Mouse (Mus musculus) kidney, embryonic 15.5 days (tissue): ENCODE data around the gene Ryr2. TPM values are rescaled to one million over a fixed set of nuclear protein-coding genes. Genes with fewer than 3 reads are reported as not detected.

Experiments
- ATAC-seq: fragments of 200-750 bp; cut with Nextera tagmentation; replicated peaks from 2 replicates; pipeline ENCODE4 v1.8.0; 2017; ENCODE audit warnings: moderate TSS enrichment; ENCODE audit not compliant: low FRiP score
- H3K27ac ChIP-seq: fragments of 300-500 bp; sonication (generic); 2 replicates; pipeline ENCODE4 v1.5.1; 2015; ENCODE audit warnings: mild to moderate bottlenecking, inconsistent platforms
- H3K27me3 ChIP-seq: fragments of 300-500 bp; sonication (generic); 2 replicates; pipeline ENCODE4 v1.6.1; 2015; ENCODE audit warnings: inconsistent platforms
- H3K36me3 ChIP-seq: fragments of 300-500 bp; sonication (generic); 2 replicates; pipeline ENCODE4 v1.6.1; 2015; ENCODE audit warnings: inconsistent platforms
- H3K4me1 ChIP-seq: fragments of 300-500 bp; sonication (generic); 2 replicates; pipeline ENCODE4 v1.6.1; 2015; ENCODE audit warnings: inconsistent platforms
- H3K4me2 ChIP-seq: fragments of 300-500 bp; sonication (generic); 2 replicates; pipeline ENCODE4 v1.6.1; 2015; ENCODE audit warnings: moderate library complexity, mild to moderate bottlenecking, inconsistent platforms
- H3K4me3 ChIP-seq: fragments of 300-500 bp; sonication (generic); replicated peaks from 2 replicates; pipeline ENCODE4 v1.5.1; 2015; ENCODE audit warnings: mild to moderate bottlenecking, inconsistent platforms
- H3K9ac ChIP-seq: fragments of 300-500 bp; sonication (generic); 2 replicates; pipeline ENCODE4 v1.6.1; 2015; ENCODE audit warnings: mild to moderate bottlenecking, inconsistent platforms
- H3K9me3 ChIP-seq: fragments of 300-500 bp; sonication (generic); replicated peaks from 2 replicates; pipeline ENCODE4 v1.6.1; 2016; ENCODE audit warnings: inconsistent platforms
- WGBS: fragments of 180-500 bp; shearing (Covaris S2); methylation state at CpG from one replicate; pipeline ENCODE4 v1.1.7; 2015; ENCODE audit warnings: mixed read lengths; 5-methylcytosine and 5-hydroxymethylcytosine counted together
- polyA plus RNA-seq: library from polyadenylated mRNA; unstranded; fragments of >200 nt; fragmentation: Nextera tagmentation; extraction: Ambion mirVana; gene quantifications from 2 replicates; pipeline ENCODE4 v1.2.1, GENCODE M21; 2015

Gene Ryr2
- polyA plus RNA-seq, 1 experiment from 2014 or later = 0.42 TPM

- H3K9me3 ChIP-seq = no peaks in the 10 kb centered on the region
Observed at GRCm38 (mm10) chr13:11926215-11926614, 180.5 kb downstream of the Ryr2 start.

GRCm38 (mm10) chr13:11924732-11925131 is 182.0 kb downstream of the Ryr2 start:
- Histone ChIP-seq H3K4me3 (no peak overlapping the region), H3K9me3 (no peaks in the 10 kb centered on the region), H3K27me3 (no peaks in the 10 kb centered on the region), H3K9ac (no peak overlapping the region), H3K4me1 (no peaks in the 10 kb centered on the region), H3K27ac (no peak overlapping the region), H3K4me2 (no peak overlapping the region), H3K36me3 (no peaks in the 10 kb centered on the region)
- ATAC-seq = no peak; the same call in 1 of the 2 replicates
- 80% methylated on average over 3 of the region's 3 CpGs for WGBS

More at GRCm38 (mm10) chr13:11926215-11926614, 180.5 kb downstream of the Ryr2 start:
- Histone ChIP-seq H3K9ac (no peak overlapping the region), H3K27ac (no peak overlapping the region), H3K36me3 (no peaks in the 10 kb centered on the region), H3K4me2 (no peak overlapping the region), H3K4me3 (no peak overlapping the region), H3K4me1 (no peaks in the 10 kb centered on the region), H3K27me3 (no peaks in the 10 kb centered on the region)
- ATAC-seq = no peak
- WGBS = 89% methylated on average over 2 of the region's 2 CpGs

DNA sequence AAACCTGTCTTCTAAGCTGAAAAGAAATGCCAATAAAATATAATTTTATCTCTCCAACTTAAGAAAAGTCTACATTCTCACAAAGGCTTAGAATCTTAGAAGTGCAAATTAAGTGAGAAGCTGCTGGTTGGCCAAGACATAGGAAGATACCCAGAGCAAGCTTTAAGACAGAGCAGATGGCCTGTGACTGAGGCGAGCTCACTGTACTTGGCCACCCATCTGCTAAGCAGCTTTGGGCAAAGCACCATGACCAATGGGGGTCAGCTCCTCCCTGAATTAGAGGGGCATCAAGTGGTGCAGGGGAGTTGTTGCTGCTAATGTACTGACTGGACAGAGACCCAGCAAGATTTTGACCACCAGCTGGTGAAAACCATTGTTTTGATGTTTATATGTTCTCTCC is 186.2 kb downstream of the Ryr2 start:
- Histone ChIP-seq H3K36me3 (no peaks in the 10 kb centered on the region), H3K27ac (no peak overlapping the region), H3K4me2 (no peak overlapping the region), H3K9me3 (no peaks in the 10 kb centered on the region), H3K9ac (no peak overlapping the region), H3K4me1 (no peaks in the 10 kb centered on the region), H3K27me3 (no peaks in the 10 kb centered on the region), H3K4me3 (no peak overlapping the region)
- peak; percentile 60; the same call in 1 of the 2 replicates for ATAC-seq
- 73% methylated on average over 1 of the region's 1 CpGs for WGBS

GRCm38 (mm10) chr13:11919448-11919847 is 187.3 kb downstream of the Ryr2 start:
- Histone ChIP-seq H3K4me2 (no peak overlapping the region), H3K4me1 (no peaks in the 10 kb centered on the region), H3K27me3 (no peaks in the 10 kb centered on the region), H3K27ac (no peak overlapping the region), H3K36me3 (no peaks in the 10 kb centered on the region), H3K4me3 (no peak overlapping the region), H3K9me3 (no peaks in the 10 kb centered on the region), H3K9ac (no peak overlapping the region)
- 89% methylated on average over 6 of the region's 6 CpGs for WGBS
- no peak for ATAC-seq

DNA sequence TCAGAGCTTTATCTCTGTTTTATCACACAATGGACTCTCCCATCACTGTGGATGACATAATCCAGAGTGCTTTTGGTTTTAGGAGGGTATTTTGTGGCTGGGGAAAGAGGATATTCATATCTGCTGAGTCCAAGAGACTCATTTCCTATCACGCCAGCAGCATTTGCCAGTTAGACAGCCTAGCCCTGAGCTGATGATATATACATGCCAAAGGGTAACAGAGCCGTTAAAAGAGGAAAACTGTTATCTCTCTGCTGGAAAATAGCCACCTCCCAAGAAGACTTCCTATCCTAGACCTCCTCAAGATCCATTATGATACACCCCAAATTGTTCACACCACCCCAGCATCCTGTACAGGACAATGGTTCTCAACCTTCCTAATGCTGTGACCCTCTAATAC is 191.1 kb downstream of the Ryr2 start:
- no peak overlapping the region for H3K27ac ChIP-seq
- no peaks in the 10 kb centered on the region for H3K9me3 ChIP-seq
- H3K36me3 ChIP-seq = no peaks in the 10 kb centered on the region
- no peak overlapping the region for H3K4me2 ChIP-seq
- no peaks in the 10 kb centered on the region for H3K4me1 ChIP-seq
- no peaks in the 10 kb centered on the region for H3K27me3 ChIP-seq
- 57% methylated on average over 2 of the region's 2 CpGs for WGBS
- H3K9ac ChIP-seq = no peak overlapping the region
- H3K4me3 ChIP-seq = no peak overlapping the region
- ATAC-seq = no peak

DNA sequence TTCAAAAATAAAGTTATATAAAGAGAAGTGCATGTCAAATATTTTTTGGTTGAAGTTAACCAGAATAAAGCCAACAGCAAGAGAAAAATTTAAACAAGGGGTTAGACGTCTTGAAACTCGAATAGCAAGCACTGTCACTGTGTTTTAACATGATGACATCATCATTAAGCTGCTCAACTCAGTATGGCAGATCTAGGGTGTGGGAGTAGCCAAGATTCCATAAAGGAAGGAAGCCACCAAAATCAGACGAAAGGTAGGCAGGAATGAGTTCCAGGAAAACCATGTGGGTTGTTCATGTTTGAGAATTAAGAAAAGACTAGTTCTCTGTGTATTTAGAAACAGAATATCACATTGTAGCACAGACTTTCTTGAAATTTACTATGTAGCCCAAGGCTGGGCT is 192.1 kb downstream of the Ryr2 start:
- WGBS = 78% methylated on average over 3 of the region's 3 CpGs
- no peaks in the 10 kb centered on the region for H3K9me3 ChIP-seq
- no peak overlapping the region for H3K27ac ChIP-seq
- H3K4me3 ChIP-seq = no peak overlapping the region
- H3K27me3 ChIP-seq = no peaks in the 10 kb centered on the region
- H3K4me2 ChIP-seq = no peak overlapping the region
- H3K4me1 ChIP-seq = no peaks in the 10 kb centered on the region
- no peak for ATAC-seq
- no peak overlapping the region for H3K9ac ChIP-seq
- no peaks in the 10 kb centered on the region for H3K36me3 ChIP-seq

DNA sequence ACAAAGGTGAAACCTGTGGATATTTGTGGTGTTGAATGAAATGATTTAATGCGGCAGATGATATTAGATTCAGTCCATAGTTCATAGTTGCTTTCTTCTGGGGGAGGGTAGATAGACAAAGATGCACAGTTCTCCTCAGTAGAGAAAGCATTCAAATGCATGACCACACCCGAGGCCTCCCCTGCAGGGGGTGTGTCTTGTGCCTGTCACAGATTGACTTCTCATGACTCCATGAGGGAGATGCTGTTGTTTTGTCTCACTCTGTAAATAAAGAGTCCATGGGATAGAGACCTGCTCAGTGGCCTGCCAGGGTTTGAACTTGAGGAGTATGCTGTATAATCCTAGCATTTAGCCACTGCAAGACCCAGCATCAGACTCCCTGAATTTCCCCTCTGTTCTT is 194.5 kb downstream of the Ryr2 start:
- Histone ChIP-seq H3K4me1 (no peaks in the 10 kb centered on the region), H3K9me3 (no peaks in the 10 kb centered on the region), H3K9ac (no peak overlapping the region), H3K27me3 (no peaks in the 10 kb centered on the region), H3K4me3 (no peak overlapping the region), H3K36me3 (no peaks in the 10 kb centered on the region), H3K27ac (no peak overlapping the region), H3K4me2 (no peak overlapping the region)
- ATAC-seq = no peak
- 89% methylated on average over 2 of the region's 2 CpGs for WGBS

DNA sequence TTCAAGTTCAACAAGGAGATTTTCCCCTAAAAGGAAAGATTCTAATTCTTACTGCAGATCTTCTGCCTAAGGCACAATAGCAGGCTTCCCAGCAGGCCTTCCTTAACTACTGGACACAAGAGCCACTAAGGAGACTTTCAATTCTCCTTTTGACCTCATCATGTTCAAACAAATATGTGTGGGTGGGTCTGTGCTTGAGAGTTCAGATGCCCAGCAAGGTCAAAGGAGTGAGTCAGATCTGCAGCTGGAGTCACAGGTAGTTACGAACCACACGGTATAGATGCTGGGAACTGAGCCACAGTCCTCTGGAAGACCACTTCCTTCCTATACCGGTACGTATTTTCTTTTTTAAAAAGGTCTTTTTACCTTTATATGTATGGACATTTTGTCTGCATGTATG is 198.6 kb downstream of the Ryr2 start:
- no peaks in the 10 kb centered on the region for H3K27me3 ChIP-seq
- H3K27ac ChIP-seq = no peak overlapping the region
- no peak overlapping the region for H3K9ac ChIP-seq
- H3K9me3 ChIP-seq = no peaks in the 10 kb centered on the region
- H3K4me3 ChIP-seq = no peak overlapping the region
- WGBS = 79% methylated on average over 4 of the region's 4 CpGs
- no peaks in the 10 kb centered on the region for H3K36me3 ChIP-seq
- ATAC-seq = no peak
- no peak overlapping the region for H3K4me2 ChIP-seq
- no peaks in the 10 kb centered on the region for H3K4me1 ChIP-seq

- Histone ChIP-seq H3K4me2 (no peak overlapping the region), H3K9ac (no peak overlapping the region), H3K27me3 (no peaks in the 10 kb centered on the region), H3K4me3 (no peak overlapping the region), H3K4me1 (no peaks in the 10 kb centered on the region), H3K9me3 (no peaks in the 10 kb centered on the region), H3K36me3 (no peaks in the 10 kb centered on the region), H3K27ac (no peak overlapping the region)
- no peak for ATAC-seq
- 77% methylated on average over 2 of the region's 2 CpGs for WGBS
Observed at GRCm38 (mm10) chr13:11905126-11905525, 201.6 kb downstream of the Ryr2 start.

- Histone ChIP-seq H3K36me3 (no peaks in the 10 kb centered on the region), H3K27ac (no peak overlapping the region), H3K9me3 (no peaks in the 10 kb centered on the region), H3K9ac (no peak overlapping the region), H3K4me3 (no peak overlapping the region), H3K27me3 (no peaks in the 10 kb centered on the region), H3K4me2 (peak overlapping the region; percentile 18; the same call in 1 of the 2 replicates), H3K4me1 (no peaks in the 10 kb centered on the region)
- ATAC-seq = peak; percentile 66; the same call in 1 of the 2 replicates
- WGBS = 35% methylated on average over 9 of the region's 9 CpGs
Observed at GRCm38 (mm10) chr13:11903272-11903671, 203.5 kb downstream of the Ryr2 start.

- H3K4me2 ChIP-seq = peak overlapping the region; percentile 18; the same call in 1 of the 2 replicates
- 48% methylated on average over 6 of the region's 6 CpGs for WGBS
Observed at GRCm38 (mm10) chr13:11902856-11903255, 203.9 kb downstream of the Ryr2 start.

GRCm38 (mm10) chr13:11900631-11901030 is 206.1 kb downstream of the Ryr2 start:
- H3K9me3 ChIP-seq = no peaks in the 10 kb centered on the region
- H3K36me3 ChIP-seq = no peaks in the 10 kb centered on the region
- no peak for ATAC-seq
- 83% methylated on average over 2 of the region's 2 CpGs for WGBS
- H3K27me3 ChIP-seq = no peaks in the 10 kb centered on the region
- no peak overlapping the region for H3K4me2 ChIP-seq
- no peak overlapping the region for H3K4me3 ChIP-seq
- H3K27ac ChIP-seq = no peak overlapping the region
- no peak overlapping the region for H3K9ac ChIP-seq
- no peaks in the 10 kb centered on the region for H3K4me1 ChIP-seq

More at GRCm38 (mm10) chr13:11902856-11903255, 203.9 kb downstream of the Ryr2 start:
- no peak overlapping the region for H3K9ac ChIP-seq
- no peak overlapping the region for H3K27ac ChIP-seq
- no peaks in the 10 kb centered on the region for H3K9me3 ChIP-seq
- H3K36me3 ChIP-seq = no peaks in the 10 kb centered on the region
- ATAC-seq = no peak
- H3K4me3 ChIP-seq = no peak overlapping the region
- H3K27me3 ChIP-seq = no peaks in the 10 kb centered on the region
- no peaks in the 10 kb centered on the region for H3K4me1 ChIP-seq

GRCm38 (mm10) chr13:11895631-11896030 is 211.1 kb downstream of the Ryr2 start:
- Histone ChIP-seq H3K27ac (no peak overlapping the region), H3K9ac (no peak overlapping the region), H3K36me3 (no peaks in the 10 kb centered on the region), H3K4me2 (no peak overlapping the region), H3K9me3 (no peaks in the 10 kb centered on the region), H3K27me3 (no peaks in the 10 kb centered on the region), H3K4me1 (no peaks in the 10 kb centered on the region), H3K4me3 (no peak overlapping the region)
- ATAC-seq = no peak
- 59% methylated on average over 1 of the region's 1 CpGs for WGBS
